In the genomic region with DNA sequence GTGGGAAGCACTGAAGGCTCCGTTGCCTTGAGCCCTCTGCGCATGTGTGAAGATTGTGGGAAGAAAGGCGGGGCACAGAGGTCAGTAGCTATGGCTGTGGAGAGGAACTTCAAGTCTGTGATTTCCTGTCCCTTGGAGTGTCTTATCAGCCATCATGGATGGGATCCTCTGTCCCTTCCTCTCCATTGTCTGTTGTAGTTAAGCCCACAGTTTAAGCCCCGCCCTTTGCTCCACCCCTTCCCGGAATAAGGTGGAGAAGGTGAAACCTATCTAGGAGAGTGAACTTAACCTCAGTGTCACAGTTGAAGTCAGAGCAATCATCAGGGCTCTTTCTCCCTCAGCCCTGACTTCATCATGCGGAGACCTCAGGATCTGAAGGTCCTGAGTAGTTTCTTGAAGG, we compare ENCODE assay signal across 21 mouse cellular contexts.
DNase-seq lines count a peak whose midpoint lies in the region; ATAC-seq and TF ChIP-seq lines count a peak whose summit lies in the region.
"Had no signal": no experiment of that assay in that cellular context is flagged by ENCODE, and none has a peak within 500 bp of the region (broad histone marks: within the 10 kb centered on the region; RNA-seq: fewer than 3 reads in every experiment).

No protein-coding gene starts in this region.

- peak; percentile 35; the same call in 1 of the 2 replicates for ATAC-seq in limb, embryonic 15.5 days (ENCODE audit: insufficient number of reproducible peaks, low FRiP score, low TSS enrichment, low read depth)
- ATAC-seq: activated CD4-positive, CD25-positive, alpha-beta regulatory T cell, adult 4 months; forebrain, embryonic 13.5 days; forebrain, embryonic 15.5 days; forebrain, postnatal 0 days had no signal

- no peaks in the 10 kb centered on the region for H3K9me3 ChIP-seq in limb, embryonic 15.5 days
- no peaks in the 10 kb centered on the region for H3K9me3 ChIP-seq in limb, embryonic 10.5 days (replicated peaks)
- no peaks in the 10 kb centered on the region; the same call in 1 of the 2 replicates for H3K9me3 ChIP-seq in ES-E14 (ENCODE audit: control insufficient read depth, insufficient read depth, low read depth, low read length)
- H3K9me3 ChIP-seq: embryonic facial prominence, embryonic 10.5 days; embryonic facial prominence, embryonic 12.5 days; forebrain, embryonic 13.5 days; forebrain, embryonic 15.5 days had no signal

- WGBS in limb, embryonic 15.5 days = 68% methylated on average over 6 of the region's 6 CpGs
- 70% methylated on average over 6 of the region's 6 CpGs for WGBS in limb, embryonic 10.5 days

- no peak overlapping the region for H3K4me2 ChIP-seq in limb, embryonic 15.5 days
- H3K4me2 ChIP-seq: embryonic facial prominence, embryonic 12.5 days; forebrain, embryonic 13.5 days; forebrain, embryonic 15.5 days had no signal

- H3K36me3 ChIP-seq in limb, embryonic 15.5 days = no peaks in the 10 kb centered on the region
- no peaks in the 10 kb centered on the region for H3K36me3 ChIP-seq in limb, embryonic 10.5 days
- no peaks in the 10 kb centered on the region for H3K36me3 ChIP-seq in ES-E14 (ENCODE audit: control insufficient read depth, insufficient read depth, low read length, poor library complexity, severe bottlenecking)
- H3K36me3 ChIP-seq: embryonic facial prominence, embryonic 10.5 days; embryonic facial prominence, embryonic 12.5 days; forebrain, embryonic 15.5 days had no signal

- no peaks in the 10 kb centered on the region for H3K4me1 ChIP-seq in limb, embryonic 15.5 days
- no peaks in the 10 kb centered on the region for H3K4me1 ChIP-seq in limb, embryonic 10.5 days
- peaks cover 4 to 7% of the 10 kb centered on the region in 2 experiments; a peak in 3 of 4 replicates for H3K4me1 ChIP-seq in ES-E14 (ENCODE audit: control insufficient read depth in 2 of 2, insufficient read depth in 2 of 2, low read length in 2 of 2, poor library complexity in 1 of 2)
- H3K4me1 ChIP-seq: embryonic facial prominence, embryonic 10.5 days; embryonic facial prominence, embryonic 12.5 days; forebrain, embryonic 13.5 days; forebrain, embryonic 15.5 days had no signal

- no peak for DNase-seq in limb, embryonic 10.5 days (ENCODE audit: low spot score)
- DNase-seq in ES-E14 (ENCODE audit: low read depth, low spot score) (peak; percentile 81), WW6 (ENCODE audit: low read depth, low spot score) (peak; percentile 45)
- no peak for DNase-seq in left cerebral cortex, postnatal 10 days (ENCODE audit: extremely low spot score in 1 of 2, low spot score in 2 of 2)
- no peak for DNase-seq in kidney, adult 9 months
- DNase-seq in urinary bladder, adult 18-20 months (ENCODE audit: low spot score in 2 of 2) = no peak
- DNase-seq: adrenal gland, adult 8-10 months; adrenal gland, postnatal 14 days; adrenal gland, postnatal 36 days; cerebellum, adult 11-12 months; cerebellum, adult 2 months; cerebellum, adult 9-10 months; cerebellum, postnatal 10 days; cerebellum, postnatal 25 days; forebrain, postnatal 0 days had no signal

- no peak overlapping the region for H3K4me3 ChIP-seq in limb, embryonic 15.5 days
- no peak overlapping the region for H3K4me3 ChIP-seq in limb, embryonic 10.5 days
- H3K4me3 ChIP-seq in ES-E14 (ENCODE audit: insufficient read depth in 1 of 2, low read depth in 1 of 2, low read length in 2 of 2, poor library complexity in 1 of 2, severe bottlenecking in 1 of 2) = no peak overlapping the region
- H3K4me3 ChIP-seq: embryonic facial prominence, embryonic 10.5 days; embryonic facial prominence, embryonic 12.5 days; forebrain, embryonic 13.5 days; forebrain, embryonic 15.5 days had no signal

- H3K27me3 ChIP-seq in limb, embryonic 15.5 days = no peaks in the 10 kb centered on the region
- H3K27me3 ChIP-seq in limb, embryonic 10.5 days (ENCODE audit: low read depth, poor library complexity, severe bottlenecking) = no peaks in the 10 kb centered on the region
- H3K27me3 ChIP-seq: embryonic facial prominence, embryonic 12.5 days; forebrain, embryonic 13.5 days; forebrain, embryonic 15.5 days had no signal

- intact Hi-C loops in left cerebral cortex, postnatal 10 days (cut with DNase I) = no loop called here

- in situ Hi-C loops in ES-E14 (cut with MboI; ENCODE audit: low sequenced_read_pairs in 2 of 2, unreplicated experiment in 2 of 2) = no loop called here

- H3K27ac ChIP-seq in limb, embryonic 15.5 days = no peak overlapping the region
- H3K27ac ChIP-seq in limb, embryonic 10.5 days = no peak overlapping the region
- H3K27ac ChIP-seq in ES-E14 (ENCODE audit: insufficient read depth, low read depth, low read length, poor library complexity, severe bottlenecking) = no peak overlapping the region
- H3K27ac ChIP-seq: embryonic facial prominence, embryonic 10.5 days; embryonic facial prominence, embryonic 12.5 days; forebrain, embryonic 13.5 days; forebrain, embryonic 15.5 days had no signal

- no peak overlapping the region for H3K9ac ChIP-seq in limb, embryonic 15.5 days
- H3K9ac ChIP-seq in ES-E14 (ENCODE audit: insufficient read depth, low read depth, low read length, poor library complexity, severe bottlenecking) = no peak overlapping the region
- H3K9ac ChIP-seq: embryonic facial prominence, embryonic 12.5 days; forebrain, embryonic 13.5 days; forebrain, embryonic 15.5 days; forebrain, postnatal 0 days had no signal

TF ChIP-seq in ES-E14, 5 proteins besides CTCF, POLR2A, EP300 and RAD21:
- TF ChIP-seq MAFK (IDR thresholded peaks at IDR 0.05; ENCODE audit: insufficient read depth, low read depth, low read length) = no peak
- no peak for TF ChIP-seq ZNF384 (IDR thresholded peaks at IDR 0.05; ENCODE audit: low read depth, low read length)
- TF ChIP-seq HCFC1 (IDR thresholded peaks at IDR 0.05; ENCODE audit: borderline replicate concordance, insufficient read depth, low read length) = no peak
- no peak for TF ChIP-seq CHD2 (IDR thresholded peaks at IDR 0.05; ENCODE audit: low read depth, low read length)
- no peak for TF ChIP-seq ZC3H11A (IDR thresholded peaks at IDR 0.05; ENCODE audit: borderline replicate concordance, low read depth, low read length)

Comparison
In these comparisons a context has a peak if more than half of its experiments do, and no peak if none do; other contexts are left out.
1. DNase-seq: peak in ES-E14 (single experiment) and WW6 (single experiment); none in limb, embryonic 10.5 days (single experiment), left cerebral cortex, postnatal 10 days (0 of 2), kidney, adult 9 months (single experiment) and urinary bladder, adult 18-20 months (0 of 2).